20 mouse cellular contexts compared by ENCODE assay signal in genomic region chr2:115571996-115572395, GRCm38 (mm10). TPM values are rescaled to one million over a fixed set of nuclear protein-coding genes. Genes with fewer than 3 reads are reported as not detected.
DNase-seq lines count a peak whose midpoint lies in the region; ATAC-seq and TF ChIP-seq lines count a peak whose summit lies in the region.
"Had no signal": no experiment of that assay in that cellular context is flagged by ENCODE, and none has a peak within 500 bp of the region (broad histone marks: within the 10 kb centered on the region; RNA-seq: fewer than 3 reads in every experiment).

No protein-coding gene starts in this region.

- no peak overlapping the region for H3K4me3 ChIP-seq in CH12.LX (replicated peaks in 1 of 3; ENCODE audit: low read depth in 2 of 3, low read length in 2 of 3, poor library complexity in 1 of 3)
- no peak overlapping the region for H3K4me3 ChIP-seq in forebrain, postnatal 0 days (ENCODE audit: low read depth, low read length)

- H3K4me1 ChIP-seq in CH12.LX (ENCODE audit: control insufficient read depth in 1 of 2, insufficient read depth in 2 of 2) = no peaks in the 10 kb centered on the region
- H3K4me1 ChIP-seq in forebrain, postnatal 0 days (ENCODE audit: insufficient read depth) = no peaks in the 10 kb centered on the region

- in situ Hi-C loops in CH12.LX (cut with MboI; ENCODE audit: low pct_ligation_motif_present, low pct_unique_long_range_greater_than_20kb, low sequenced_read_pairs) = no loop called here

- TF ChIP-seq RAD21 in CH12.LX (IDR thresholded peaks at IDR 0.05; ENCODE audit: low read depth, low read length) = no peak

- WGBS in forebrain, postnatal 0 days = 96% methylated on average over 1 of the region's 1 CpGs

- no peak for ATAC-seq in forebrain, postnatal 0 days
- ATAC-seq: activated CD4-positive, CD25-positive, alpha-beta regulatory T cell, adult 4 months; CD4-positive, CD25-positive, alpha-beta regulatory T cell, adult 4 months; Patski had no signal

- no peak for TF ChIP-seq EP300 in CH12.LX (IDR thresholded peaks at IDR 0.05; ENCODE audit: low read length)

- H3K4me2 ChIP-seq in CH12.LX (ENCODE audit: insufficient read depth, low read depth, poor library complexity, severe bottlenecking) = peak overlapping the region; percentile 36; the same call in 1 of the 2 replicates
- H3K4me2 ChIP-seq in forebrain, postnatal 0 days (ENCODE audit: low read depth) = no peak overlapping the region

- H3K9ac ChIP-seq in CH12.LX (ENCODE audit: insufficient read depth, low read depth) = no peak overlapping the region
- no peak overlapping the region for H3K9ac ChIP-seq in forebrain, postnatal 0 days

- no peaks in the 10 kb centered on the region for H3K9me3 ChIP-seq in CH12.LX (replicated peaks; ENCODE audit: low read length)
- no peaks in the 10 kb centered on the region for H3K9me3 ChIP-seq in forebrain, postnatal 0 days (ENCODE audit: low read length)
- H3K9me3 ChIP-seq: G1E had no signal

- no peak overlapping the region for H3K27ac ChIP-seq in CH12.LX (ENCODE audit: insufficient read depth, low read depth)
- no peak overlapping the region for H3K27ac ChIP-seq in forebrain, postnatal 0 days (ENCODE audit: low read depth, low read length)

- H3K79me2 ChIP-seq in CH12.LX (replicated peaks; ENCODE audit: control insufficient read depth, extremely low read depth, insufficient read depth, poor library complexity, severe bottlenecking) = no peaks in the 10 kb centered on the region

- no peaks in the 10 kb centered on the region for H3K27me3 ChIP-seq in CH12.LX (replicated peaks)
- H3K27me3 ChIP-seq in forebrain, postnatal 0 days (ENCODE audit: insufficient read depth, low read length) = no peaks in the 10 kb centered on the region
- H3K27me3 ChIP-seq: Patski had no signal

- dilution Hi-C loops in CH12.LX (cut with MboI; ENCODE audit: extremely low pct_ligation_motif_present, extremely low pct_unique_long_range_greater_than_20kb, low sequenced_read_pairs) = no loop called here

- no peak for TF ChIP-seq POLR2A in CH12.LX (IDR thresholded peaks at IDR 0.05; ENCODE audit: low read depth, low read length)

- DNase-seq in CH12.LX (ENCODE audit: extremely low read depth) (no peak), adipocyte (ENCODE audit: low spot score) (peak; percentile 55)
- DNase-seq in forebrain, postnatal 0 days = no peak
- DNase-seq in ovary, postnatal 14 days (ENCODE audit: low spot score) = no peak
- DNase-seq: adrenal gland, adult 2 months; adrenal gland, adult 8-10 months; adrenal gland, postnatal 10 days; adrenal gland, postnatal 14 days; adrenal gland, postnatal 25 days; adrenal gland, postnatal 36 days; B cell, adult 2 months; cerebellum, adult 11 months; cerebellum, adult 11-12 months; cerebellum, adult 18-20 months; cerebellum, adult 2 months; cerebellum, adult 8-10 months had no signal

- no peak for TF ChIP-seq CTCF in CH12.LX (conservative IDR thresholded peaks at IDR 0.05 in 1 of 2, IDR thresholded peaks at IDR 0.05 in 1 of 2; ENCODE audit: low read depth in 2 of 2, low read length in 2 of 2)
- no peak for TF ChIP-seq CTCF in forebrain, postnatal 0 days (IDR thresholded peaks at IDR 0.05; ENCODE audit: low read depth)

- no peaks in the 10 kb centered on the region for H3K36me3 ChIP-seq in CH12.LX (replicated peaks in 1 of 2; ENCODE audit: control insufficient read depth in 1 of 2, insufficient read depth in 1 of 2, low read length in 1 of 2)
- H3K36me3 ChIP-seq in forebrain, postnatal 0 days (ENCODE audit: insufficient read depth) = no peaks in the 10 kb centered on the region
- H3K36me3 ChIP-seq: G1E had no signal

TF ChIP-seq in CH12.LX, 34 proteins besides CTCF, POLR2A, EP300 and RAD21:
- no peak for TF ChIP-seq HCFC1 (IDR thresholded peaks at IDR 0.05; ENCODE audit: low read depth, low read length)
- TF ChIP-seq E2F4 (IDR thresholded peaks at IDR 0.05; ENCODE audit: insufficient replicate concordance, low read depth, low read length) = no peak
- no peak for TF ChIP-seq NRF1 (IDR thresholded peaks at IDR 0.05; ENCODE audit: low read depth, low read length)

RNA-seq across cellular contexts. Expression of gene BC052040, which starts 9.5 kb away (rescaled TPM):
- total RNA-seq in CH12.LX (2012; rRNA removed) (6.0 and 6.5 TPM in 2 replicates), CH12.LX (2014; rRNA removed) (4.9 and 5.9 TPM in 2 replicates)
- 16.3 and 16.5 TPM in 2 replicates for polyA plus RNA-seq in CH12.LX (2012; ENCODE audit: insufficient read length, low read depth)
- total RNA-seq in forebrain, postnatal 0 days (2014; rRNA removed) = 12.5 and 12.7 TPM in 2 replicates
- polyA plus RNA-seq in forebrain, postnatal 0 days (2015; fragmentation: Nextera tagmentation; extraction: Ambion mirVana) = 14.3 and 15.1 TPM in 2 replicates
